Mouse (Mus musculus): ENCODE measurements around the gene Gm13694.
"Not testable (repeated sequence)": the region's sequence is repeated elsewhere in the genome, so short reads cannot be mapped to it uniquely, and the experiment has no call there.

Gm13694 gene

GRCm38 (mm10) chr2:83978633-83979032 is at the start of gene Gm13694:
TSS of gene Gm13694 (plus strand) at chr2:83978933.
- not testable (repeated sequence) for DNase-seq (ENCODE audit: low spot score)

GRCm38 (mm10) chr2:83929478-83930088 is 49.1 kb upstream of the Gm13694 start:
- no peak for DNase-seq (ENCODE audit: low spot score)

- peak; percentile 87 for DNase-seq (ENCODE audit: low spot score)
These were observed 37.8 kb upstream of the Gm13694 start, which contains the start of gene Zswim2 for GRCm38 (mm10) chr2:83940931-83941361. TSS of gene Zswim2 (minus strand) at chr2:83941228.

GRCm38 (mm10) chr2:83941378-83941777 is 37.4 kb upstream of the Gm13694 start:
- DNase-seq (ENCODE audit: low spot score) = no peak

- no peak for DNase-seq (ENCODE audit: low spot score)
These were observed 36.9 kb upstream of the Gm13694 start for GRCm38 (mm10) chr2:83941792-83942191.

- DNase-seq (ENCODE audit: low spot score) = not testable (repeated sequence)
These were observed 23.3 kb upstream of the Gm13694 start, which contains the start of gene Gm13698 for GRCm38 (mm10) chr2:83955393-83955792. TSS of gene Gm13698 (plus strand) at chr2:83955693.

- DNase-seq (ENCODE audit: low spot score) = not testable (repeated sequence)
These were observed 17.5 kb upstream of the Gm13694 start, which contains the start of gene Gm13693 for GRCm38 (mm10) chr2:83961203-83961602. TSS of gene Gm13693 (plus strand) at chr2:83961503.

- DNase-seq (ENCODE audit: low spot score) = not testable (repeated sequence)
These were observed 11.7 kb upstream of the Gm13694 start, which contains the start of gene Gm13695 for GRCm38 (mm10) chr2:83967013-83967412. TSS of gene Gm13695 (plus strand) at chr2:83967313.

GRCm38 (mm10) chr2:83972823-83973222 is 5.9 kb upstream of the Gm13694 start, which contains the start of gene Gm13696:
TSS of gene Gm13696 (plus strand) at chr2:83973123.
- DNase-seq (ENCODE audit: low spot score) = not testable (repeated sequence)

- not testable (repeated sequence) for DNase-seq (ENCODE audit: low spot score)
These were observed 5.7 kb downstream of the Gm13694 start, which contains the start of gene Gm13697 for GRCm38 (mm10) chr2:83984443-83984842. TSS of gene Gm13697 (plus strand) at chr2:83984743.

- DNase-seq (ENCODE audit: low spot score) = not testable (repeated sequence)
These were observed 11.5 kb downstream of the Gm13694 start, which contains the start of gene Gm13691 for GRCm38 (mm10) chr2:83990253-83990652. TSS of gene Gm13691 (plus strand) at chr2:83990553.

GRCm38 (mm10) chr2:83993639-83994255 is 15.0 kb downstream of the Gm13694 start:
- not testable (repeated sequence) for DNase-seq (ENCODE audit: low spot score)

GRCm38 (mm10) chr2:83994526-83994925 is 15.8 kb downstream of the Gm13694 start:
- not testable (repeated sequence) for DNase-seq (ENCODE audit: low spot score)

- DNase-seq (ENCODE audit: low spot score) = peak; percentile 50
These were observed 30.2 kb downstream of the Gm13694 start for GRCm38 (mm10) chr2:84008913-84009312.

- no peak for DNase-seq (ENCODE audit: low spot score)
These were observed 31.1 kb downstream of the Gm13694 start for GRCm38 (mm10) chr2:84009818-84010217.

- DNase-seq (ENCODE audit: low spot score) = no peak
These were observed 35.8 kb downstream of the Gm13694 start for GRCm38 (mm10) chr2:84014572-84014971.

- DNase-seq (ENCODE audit: low spot score) = not testable (repeated sequence)
These were observed 37.6 kb downstream of the Gm13694 start for GRCm38 (mm10) chr2:84016291-84016690.

- no peak for DNase-seq (ENCODE audit: low spot score)
These were observed 39.6 kb downstream of the Gm13694 start for GRCm38 (mm10) chr2:84018330-84018729.

- no peak for DNase-seq (ENCODE audit: low spot score)
These were observed 41.0 kb downstream of the Gm13694 start for GRCm38 (mm10) chr2:84019519-84020305.

GRCm38 (mm10) chr2:84021930-84022329 is 43.2 kb downstream of the Gm13694 start:
- no peak for DNase-seq (ENCODE audit: low spot score)

GRCm38 (mm10) chr2:84022905-84023304 is 44.2 kb downstream of the Gm13694 start:
- DNase-seq (ENCODE audit: low spot score) = peak; percentile 11

GRCm38 (mm10) chr2:84023319-84023718 is 44.6 kb downstream of the Gm13694 start:
- no peak for DNase-seq (ENCODE audit: low spot score)
